Mouse (Mus musculus) layer of hippocampus, adult 2 months (tissue): ENCODE measurements at regions not wholly inside any gene's neighbourhood (a gene's known extent, or its start where the extent isn't known, plus 50 kb on each side); places are given as distances from the start of the nearest gene placed in this dataset.
"Not testable (repeated sequence)": the region's sequence is repeated elsewhere in the genome, so short reads cannot be mapped to it uniquely, and the experiment has no call there.

Experiments
- DNase-seq, 2 experiments: peaks; one replicate each; pipeline ENCODE4 v3.0.0; 2022; ENCODE audit warnings: low spot score in 2 of 2
- H3K27ac ChIP-seq: fragments of 200-600 bp; 2 replicates; pipeline ENCODE4 v1.8.1; 2022
- H3K4me3 ChIP-seq: fragments of 200-600 bp; 2 replicates; pipeline ENCODE4 v1.8.1; 2022; ENCODE audit warnings: mild to moderate bottlenecking
- CTCF ChIP-seq: fragments of 200-600 bp; conservative IDR thresholded peaks from 2 replicates; pipeline ENCODE4 v1.8.1; 2022; ENCODE audit warnings: antibody characterized with exemption, mild to moderate bottlenecking, moderate library complexity

- H3K4me3 ChIP-seq = no peak overlapping the region
- no peak for TF ChIP-seq CTCF
- no peak overlapping the region for H3K27ac ChIP-seq
- no peak for DNase-seq
These were observed 135.6 kb upstream of the Tenm4 start for GRCm38 (mm10) chr7:96035456-96035855.

GRCm38 (mm10) chr7:96039628-96040027 lies 131.4 kb upstream of the Tenm4 start:
- Histone ChIP-seq H3K27ac (no peak overlapping the region), H3K4me3 (no peak overlapping the region)
- DNase-seq = no peak
- no peak for TF ChIP-seq CTCF

GRCm38 (mm10) chr7:96041806-96042205 lies 129.2 kb upstream of the Tenm4 start:
- Histone ChIP-seq H3K4me3 (no peak overlapping the region), H3K27ac (no peak overlapping the region)
- TF ChIP-seq CTCF = no peak
- DNase-seq = no peak

- no peak for DNase-seq
- Histone ChIP-seq H3K27ac (no peak overlapping the region), H3K4me3 (no peak overlapping the region)
- TF ChIP-seq CTCF = no peak
These were observed 119.4 kb upstream of the Tenm4 start for GRCm38 (mm10) chr7:96051631-96052030.

GRCm38 (mm10) chr7:96061599-96061998 lies 109.4 kb upstream of the Tenm4 start:
- not testable (repeated sequence) for DNase-seq

GRCm38 (mm10) chr7:96078511-96078910 lies 92.5 kb upstream of the Tenm4 start:
- TF ChIP-seq CTCF = no peak
- Histone ChIP-seq H3K4me3 (no peak overlapping the region), H3K27ac (no peak overlapping the region)
- DNase-seq = peak; percentile 37 to 51

More at GRCm38 (mm10) chr7:96061599-96061998, 109.4 kb upstream of the Tenm4 start:
- H3K4me3 ChIP-seq, H3K27ac ChIP-seq: not testable (repeated sequence)

- no peak overlapping the region for H3K27ac ChIP-seq
- no peak for TF ChIP-seq CTCF
- no peak for DNase-seq
- H3K4me3 ChIP-seq = no peak overlapping the region
These were observed 89.4 kb upstream of the Tenm4 start for GRCm38 (mm10) chr7:96081676-96082075.

DNA sequence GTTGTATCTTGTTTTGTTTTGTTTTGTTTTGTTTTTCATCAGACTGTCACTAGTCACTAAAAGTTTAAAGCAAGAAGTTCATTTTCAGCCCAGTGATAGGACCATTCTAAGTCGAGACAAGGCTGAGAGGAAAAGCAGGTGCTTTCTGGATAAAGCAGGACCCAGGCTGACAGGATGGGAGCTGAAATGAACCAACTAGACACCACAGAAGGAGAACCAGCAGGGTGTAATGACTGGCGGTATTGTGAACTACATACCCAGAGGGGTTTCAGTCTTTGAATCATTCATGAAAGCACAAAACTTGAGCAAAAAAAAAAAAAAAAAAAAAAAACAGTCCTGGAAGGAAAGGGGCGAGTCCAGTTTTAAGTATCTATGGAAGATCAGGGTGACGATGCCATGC lies 75.9 kb upstream of the Tenm4 start:
- no peak for DNase-seq
- Histone ChIP-seq H3K27ac (no peak overlapping the region), H3K4me3 (no peak overlapping the region)
- TF ChIP-seq CTCF = no peak

DNA sequence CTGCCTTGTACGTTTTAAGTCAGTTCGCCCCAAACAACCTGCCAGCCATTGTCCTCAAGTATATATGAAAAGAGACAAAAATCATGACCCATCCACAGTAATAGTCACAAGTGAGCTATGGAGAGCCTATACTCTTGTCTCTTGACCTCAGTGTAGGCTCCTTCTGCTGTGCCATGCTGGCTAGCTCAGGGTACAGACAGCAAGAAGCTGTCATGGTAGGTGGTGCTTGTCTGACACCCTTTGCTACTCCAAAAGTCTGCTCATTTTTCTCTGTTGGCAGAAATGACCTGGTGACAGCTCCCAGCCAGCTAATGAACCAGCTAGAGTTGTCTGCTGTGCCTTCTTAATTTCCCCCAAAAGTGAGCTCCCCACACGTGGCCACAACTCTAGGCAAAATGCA lies 75.3 kb upstream of the Tenm4 start:
- DNase-seq = no peak
- H3K4me3 ChIP-seq = no peak overlapping the region
- H3K27ac ChIP-seq = no peak overlapping the region
- TF ChIP-seq CTCF = no peak

- Histone ChIP-seq H3K4me3 (no peak overlapping the region), H3K27ac (no peak overlapping the region)
- no peak for TF ChIP-seq CTCF
- no peak for DNase-seq
These were observed 72.2 kb upstream of the Tenm4 start for GRCm38 (mm10) chr7:96098686-96099376.

DNA sequence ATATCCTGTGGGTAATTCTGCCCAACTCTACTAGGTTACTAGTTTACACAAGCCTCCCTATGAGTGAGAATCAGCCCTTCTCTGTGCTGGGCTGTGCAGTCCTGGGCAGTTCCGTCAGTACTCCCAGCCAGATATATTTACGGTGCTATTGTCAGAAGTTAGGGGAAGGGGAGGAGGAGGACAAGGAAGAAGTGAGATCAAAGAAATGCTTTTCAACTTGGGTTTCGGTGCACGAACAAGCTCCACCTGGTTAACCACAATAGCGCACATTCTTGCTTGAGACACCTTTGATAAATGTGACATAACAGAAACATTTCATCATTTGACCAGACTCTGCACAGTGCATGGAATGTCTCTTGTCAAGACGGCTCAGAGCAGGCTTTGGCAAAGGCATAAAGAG lies 68.3 kb upstream of the Tenm4 start:
- Histone ChIP-seq H3K4me3 (no peak overlapping the region), H3K27ac (no peak overlapping the region)
- TF ChIP-seq CTCF = no peak
- no peak for DNase-seq

GRCm38 (mm10) chr7:96108768-96109167 lies 62.3 kb upstream of the Tenm4 start:
- no peak for TF ChIP-seq CTCF
- no peak overlapping the region for H3K27ac ChIP-seq
- no peak for DNase-seq
- no peak overlapping the region for H3K4me3 ChIP-seq

- H3K4me3 ChIP-seq = no peak overlapping the region
- TF ChIP-seq CTCF = no peak
- no peak for DNase-seq
- no peak overlapping the region for H3K27ac ChIP-seq
These were observed 50.9 kb upstream of the Tenm4 start for GRCm38 (mm10) chr7:96120142-96120541.
